Mouse (Mus musculus) erythroid progenitor cell, adult 5-6 weeks (primary cell): ENCODE measurements at regions not wholly inside any gene's neighbourhood (a gene's known extent, or its start where the extent isn't known, plus 50 kb on each side); places are given as distances from the start of the nearest gene placed in this dataset.

Experiments
- ATAC-seq: replicated peaks from 2 replicates; pipeline ENCODE4 v1.8.0; 2016; ENCODE audit warnings: moderate number of reproducible peaks, mild to moderate bottlenecking, moderate TSS enrichment, inconsistent platforms; ENCODE audit not compliant: poor library complexity, low FRiP score, severe bottlenecking

DNA sequence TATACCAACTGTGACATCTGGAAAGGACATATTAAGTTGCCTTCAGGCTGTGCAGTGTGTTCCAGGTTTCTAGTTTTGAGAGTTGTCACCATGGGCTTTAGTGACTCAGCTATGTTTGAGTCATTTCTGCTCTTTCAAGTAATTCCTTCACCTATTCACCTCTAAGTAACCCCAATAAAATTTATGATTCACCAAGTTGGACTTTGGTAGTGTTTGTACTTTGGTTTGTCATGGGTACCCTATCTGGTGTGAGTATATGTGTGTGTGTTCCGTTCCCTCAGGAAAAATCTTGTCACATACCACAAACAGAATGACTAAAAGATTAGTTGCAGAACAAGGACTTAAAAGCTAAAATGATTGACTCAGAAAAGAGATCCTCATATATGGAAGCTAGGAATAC, 76.8 kb upstream of the Crbn start:
- no peak for ATAC-seq

- ATAC-seq = no peak
These were observed 92.2 kb upstream of the Crbn start for GRCm38 (mm10) chr6:106891879-106892638.

- no peak for ATAC-seq
These were observed 92.7 kb upstream of the Crbn start for GRCm38 (mm10) chr6:106892639-106892934.

DNA sequence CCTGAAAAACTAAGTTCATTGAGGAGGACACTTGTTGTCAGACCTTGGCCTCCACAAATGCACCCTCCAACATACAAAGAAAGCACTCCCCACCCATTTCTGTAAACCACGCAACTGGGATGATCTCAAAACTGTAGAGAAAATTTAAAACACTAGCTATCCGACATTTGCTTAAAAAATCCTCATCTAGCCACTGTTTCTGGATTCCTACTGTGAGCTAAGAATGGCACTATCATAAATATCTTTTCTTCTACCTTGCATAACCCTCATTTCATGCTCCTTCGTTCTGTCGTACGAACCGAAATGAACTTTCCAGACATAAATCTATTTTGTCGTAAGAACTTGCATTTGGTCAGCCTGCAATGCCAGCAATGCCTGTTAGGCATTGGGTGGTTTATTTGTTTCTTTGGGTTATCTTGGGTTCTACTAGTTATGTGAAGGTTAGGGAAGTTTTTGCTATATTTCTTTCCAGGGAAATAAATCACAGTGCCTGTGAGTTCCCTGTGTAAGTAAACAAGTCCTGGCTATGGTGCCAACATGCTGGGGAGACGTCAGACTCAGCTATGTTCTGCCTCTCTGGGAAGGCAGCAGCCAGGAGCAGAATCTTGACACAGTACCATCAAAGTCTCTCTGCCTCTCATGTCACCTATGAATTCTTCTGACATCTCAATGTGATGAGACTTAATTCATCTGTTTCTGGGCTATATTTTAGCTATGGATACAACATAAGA, 104.2 kb upstream of the Crbn start:
- ATAC-seq = no peak

GRCm38 (mm10) chr6:106915121-106915520, 115.2 kb upstream of the Crbn start:
- no peak for ATAC-seq

DNA sequence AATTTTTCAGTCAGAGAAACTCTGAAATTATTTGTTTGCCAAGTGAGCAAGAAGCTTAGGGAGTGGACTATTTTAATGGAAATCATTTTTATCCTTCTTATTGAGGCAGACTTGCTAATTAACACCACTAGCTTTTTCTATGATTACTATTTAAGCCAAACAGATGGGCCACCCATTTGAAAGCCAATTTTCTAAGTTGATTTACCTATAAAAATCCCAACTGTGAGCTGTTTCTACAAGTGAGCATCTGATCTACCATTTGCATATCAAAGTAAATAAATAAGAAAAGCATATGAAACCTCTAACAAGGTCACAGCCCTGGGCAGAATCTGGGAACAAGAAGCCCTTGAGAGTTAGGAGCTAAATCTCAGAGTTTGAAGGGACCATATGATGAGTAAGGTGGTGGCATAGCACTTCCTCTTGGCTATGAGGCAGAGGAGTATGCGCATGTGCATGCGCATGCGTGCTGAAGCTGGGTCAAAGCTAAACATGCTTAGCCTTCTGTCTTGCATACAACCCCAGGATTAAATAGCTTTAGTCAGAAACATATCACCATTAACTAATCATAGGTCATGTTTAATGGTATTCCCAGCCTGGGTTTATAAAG, 116.9 kb upstream of the Crbn start:
- no peak for ATAC-seq

DNA sequence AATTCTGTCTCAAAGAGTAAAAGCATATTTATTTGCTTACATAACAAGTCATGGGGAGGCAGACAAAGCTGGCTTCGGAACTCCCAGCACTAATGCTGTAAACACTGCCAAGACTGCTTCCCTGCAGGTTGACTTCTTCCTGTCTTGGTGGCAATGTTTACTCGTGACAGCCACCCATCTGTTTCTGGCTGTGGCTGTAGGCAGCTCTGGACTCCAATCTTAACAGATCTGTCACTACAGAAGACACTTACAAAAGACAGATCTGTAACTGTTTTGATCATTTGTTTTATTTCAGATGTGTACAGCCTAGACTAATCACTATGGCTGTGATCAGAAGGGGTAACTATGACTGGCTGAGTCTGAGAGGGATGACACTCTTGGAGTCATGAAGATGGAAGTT, 121.1 kb upstream of the Crbn start:
- no peak for ATAC-seq

GRCm38 (mm10) chr6:106925486-106925885, 125.6 kb upstream of the Crbn start:
- no peak for ATAC-seq

DNA sequence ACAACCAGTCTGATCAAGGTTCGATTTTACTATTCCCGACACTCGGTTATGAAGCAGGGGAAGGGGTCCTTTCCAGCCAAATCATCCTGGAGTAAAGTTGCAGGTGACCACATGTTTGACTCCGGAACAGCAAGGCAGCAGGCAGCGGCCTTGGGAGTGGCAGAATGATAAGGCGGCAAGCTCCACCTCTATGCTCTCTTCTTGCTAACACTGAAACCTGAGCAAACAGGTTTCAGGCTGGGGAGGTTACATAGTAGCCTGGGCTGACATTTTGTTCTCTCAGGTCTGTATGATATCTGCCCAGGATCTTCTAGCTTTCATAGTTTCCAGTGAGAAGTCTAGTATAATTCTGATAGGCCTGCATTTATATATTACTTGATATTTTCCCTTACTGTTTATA, 133.7 kb upstream of the Crbn start:
- no peak for ATAC-seq

- no peak for ATAC-seq
These were observed 146.5 kb upstream of the Crbn start for GRCm38 (mm10) chr6:106946227-106946927.

DNA sequence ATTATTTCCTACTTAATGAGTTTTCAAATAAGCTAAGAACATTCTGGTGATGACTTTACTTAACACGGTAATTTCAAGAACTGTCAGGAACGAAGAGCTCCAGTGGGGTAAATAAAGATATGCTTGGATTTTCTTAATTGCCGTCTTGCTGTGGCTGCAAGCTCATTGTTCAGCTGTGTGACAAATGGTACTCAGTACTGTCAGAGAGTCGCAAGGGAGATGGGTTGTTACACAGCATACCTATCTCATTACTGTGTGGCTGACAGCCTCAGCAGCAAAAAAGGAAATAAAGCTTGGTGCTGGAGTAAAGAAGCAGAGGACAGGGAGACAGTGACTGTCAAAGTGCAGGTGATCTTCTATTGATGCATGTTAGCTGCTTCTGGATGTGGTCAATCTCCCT, 151.0 kb upstream of the Crbn start:
- no peak for ATAC-seq

DNA sequence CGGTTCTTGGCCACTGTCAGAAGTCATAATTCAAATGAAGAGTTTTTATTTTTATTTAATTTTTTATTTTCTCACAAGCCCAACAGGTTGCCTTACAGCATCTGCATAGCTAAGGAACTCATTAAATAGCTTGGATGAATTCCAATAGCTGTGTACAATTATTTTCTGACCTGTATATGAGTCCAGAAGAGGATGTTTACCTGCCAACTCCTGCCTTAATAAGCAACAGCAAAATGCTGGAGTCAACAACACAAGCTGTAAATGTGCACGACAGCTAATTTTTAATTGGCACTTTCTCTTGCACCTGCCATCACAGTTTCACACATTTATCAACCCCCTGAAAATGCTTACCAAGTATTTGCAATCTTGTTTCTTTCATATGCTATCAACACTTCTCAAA, 161.4 kb upstream of the Crbn start:
- ATAC-seq = no peak

GRCm38 (mm10) chr6:106964337-106964736, 164.5 kb upstream of the Crbn start:
- ATAC-seq = no peak

- ATAC-seq = peak; percentile 94
These were observed 175.6 kb upstream of the Crbn start for GRCm38 (mm10) chr6:106975439-106975838.

- ATAC-seq = no peak
These were observed 178.8 kb upstream of the Crbn start for GRCm38 (mm10) chr6:106978721-106979120.

GRCm38 (mm10) chr6:106979755-106980154, 179.9 kb upstream of the Crbn start:
- no peak for ATAC-seq

- ATAC-seq = no peak
These were observed 180.3 kb upstream of the Crbn start for GRCm38 (mm10) chr6:106980188-106980587.

- ATAC-seq = no peak
These were observed 181.4 kb upstream of the Crbn start for GRCm38 (mm10) chr6:106981232-106981631.

DNA sequence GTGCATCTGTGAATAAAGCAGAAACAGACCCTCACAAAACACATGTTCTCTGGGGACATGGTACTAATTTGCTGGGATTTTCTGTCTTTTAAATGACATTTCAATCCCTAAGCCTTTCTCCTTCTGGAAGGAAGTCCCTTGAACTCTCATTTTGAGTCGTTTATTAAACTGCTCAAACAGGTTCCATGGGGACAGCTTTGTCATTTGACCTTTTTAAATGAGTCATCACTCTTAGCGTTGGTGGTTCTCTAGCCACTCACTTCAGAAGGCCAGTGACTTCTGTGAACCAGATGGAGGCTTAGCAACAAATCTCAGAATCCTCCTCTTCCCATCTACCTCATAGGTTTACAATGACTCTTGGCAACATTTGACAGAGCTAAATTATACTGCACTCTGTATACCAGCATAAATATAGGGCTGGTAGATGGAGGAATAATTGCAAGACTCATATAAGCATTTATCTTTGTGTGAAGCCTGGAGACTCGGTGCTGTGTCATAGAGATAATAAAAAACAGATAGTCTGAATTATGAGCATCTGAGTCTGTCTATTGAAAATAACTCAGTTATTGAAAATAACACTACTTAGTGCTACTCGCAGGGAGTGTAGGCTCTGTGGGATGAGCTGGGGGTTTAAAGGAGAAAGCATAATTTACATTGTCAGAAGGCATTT, 185.4 kb upstream of the Crbn start:
- ATAC-seq = peak; percentile 87

DNA sequence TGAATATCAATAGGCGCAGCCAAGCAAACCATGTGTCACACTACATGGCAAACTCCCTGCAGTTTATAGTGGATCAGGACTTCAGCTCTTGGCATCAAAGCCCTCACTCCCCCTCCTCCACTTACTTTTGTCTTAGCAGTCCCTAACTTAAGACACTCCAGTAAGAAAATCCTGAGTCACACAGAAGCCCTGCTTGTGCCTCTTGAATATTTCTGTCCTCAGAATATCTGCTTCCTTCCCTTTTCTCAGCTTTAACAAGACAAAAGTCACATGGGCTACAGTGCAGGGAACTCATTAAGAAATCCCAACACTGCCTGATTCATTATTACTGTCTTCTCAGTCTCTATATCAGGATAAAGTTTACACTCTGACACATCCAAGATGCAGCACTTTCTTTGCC, 191.7 kb upstream of the Crbn start:
- no peak for ATAC-seq
